Mouse (Mus musculus): ENCODE measurements at regions not wholly inside any gene's neighbourhood (a gene's known extent, or its start where the extent isn't known, plus 50 kb on each side); places are given as distances from the start of the nearest gene placed in this dataset.

GRCm38 (mm10) chr14:102038145-102038544, 308.4 kb downstream of the Lmo7 start:
- TF ChIP-seq EP300 (IDR thresholded peaks at IDR 0.05; ENCODE audit: low read depth) (no peak), CTCF (IDR thresholded peaks at IDR 0.05; ENCODE audit: low read depth) (no peak)
- 74% methylated on average over 2 of the region's 2 CpGs for WGBS (ENCODE audit: insufficient replicate concordance)
- ATAC-seq (ENCODE audit: insufficient read depth), result no peak

GRCm38 (mm10) chr14:102037487-102037886, 307.7 kb downstream of the Lmo7 start:
- Histone ChIP-seq H3K9ac (replicated peaks) (no peak overlapping the region), H3K36me3 (replicated peaks; ENCODE audit: control insufficient read depth, insufficient read depth, low read depth) (no peaks in the 10 kb centered on the region), H3K9me3 (ENCODE audit: control insufficient read depth, low read length) (no peaks in the 10 kb centered on the region), H3K4me1 (replicated peaks; ENCODE audit: control insufficient read depth in 2 of 2, insufficient read depth in 2 of 2, low read length in 1 of 2) (no peaks in the 10 kb centered on the region), H3K4me2 (ENCODE audit: low read depth) (no peak overlapping the region), H3K27me3 (ENCODE audit: control insufficient read depth, insufficient read depth, low read length) (no peaks in the 10 kb centered on the region), H3K4me3 (ENCODE audit: insufficient read depth in 1 of 2, low read depth in 2 of 2, low read length in 2 of 2) (no peak overlapping the region), H3K27ac (no peak overlapping the region)
- TF ChIP-seq CTCF (IDR thresholded peaks at IDR 0.05; ENCODE audit: low read depth) (no peak), EP300 (IDR thresholded peaks at IDR 0.05; ENCODE audit: low read depth) (no peak)
- 68% methylated on average over 5 of the region's 5 CpGs for WGBS (ENCODE audit: insufficient replicate concordance)
- no peak for DNase-seq (ENCODE audit: low read depth in 3 of 3, low spot score in 3 of 3)
- no peak for ATAC-seq (ENCODE audit: insufficient read depth)

More at GRCm38 (mm10) chr14:102038145-102038544, 308.4 kb downstream of the Lmo7 start:
- Histone ChIP-seq H3K9me3 (ENCODE audit: control insufficient read depth, low read length) (no peaks in the 10 kb centered on the region), H3K27me3 (ENCODE audit: control insufficient read depth, insufficient read depth, low read length) (no peaks in the 10 kb centered on the region), H3K4me1 (replicated peaks; ENCODE audit: control insufficient read depth in 2 of 2, insufficient read depth in 2 of 2, low read length in 1 of 2) (no peaks in the 10 kb centered on the region), H3K27ac (no peak overlapping the region), H3K9ac (replicated peaks) (no peak overlapping the region), H3K4me2 (ENCODE audit: low read depth) (no peak overlapping the region), H3K36me3 (replicated peaks; ENCODE audit: control insufficient read depth, insufficient read depth, low read depth) (no peaks in the 10 kb centered on the region), H3K4me3 (ENCODE audit: insufficient read depth in 1 of 2, low read depth in 2 of 2, low read length in 2 of 2) (no peak overlapping the region)
- no peak for DNase-seq (ENCODE audit: low read depth in 3 of 3, low spot score in 3 of 3)

- WGBS (ENCODE audit: insufficient replicate concordance), result 59% methylated on average over 10 of the region's 10 CpGs
- ATAC-seq (ENCODE audit: insufficient read depth) (no peak), DNase-seq (ENCODE audit: low read depth in 3 of 3, low spot score in 3 of 3) (no peak)
- Histone ChIP-seq H3K9me3 (ENCODE audit: control insufficient read depth, low read length) (no peaks in the 10 kb centered on the region), H3K4me1 (replicated peaks; ENCODE audit: control insufficient read depth in 2 of 2, insufficient read depth in 2 of 2, low read length in 1 of 2) (no peaks in the 10 kb centered on the region), H3K9ac (replicated peaks) (no peak overlapping the region), H3K27me3 (ENCODE audit: control insufficient read depth, insufficient read depth, low read length) (no peaks in the 10 kb centered on the region), H3K4me3 (ENCODE audit: insufficient read depth in 1 of 2, low read depth in 2 of 2, low read length in 2 of 2) (no peak overlapping the region), H3K4me2 (ENCODE audit: low read depth) (no peak overlapping the region), H3K36me3 (replicated peaks; ENCODE audit: control insufficient read depth, insufficient read depth, low read depth) (no peaks in the 10 kb centered on the region), H3K27ac (no peak overlapping the region)
- TF ChIP-seq EP300 (IDR thresholded peaks at IDR 0.05; ENCODE audit: low read depth), result no peak
- no peak for TF ChIP-seq CTCF (IDR thresholded peaks at IDR 0.05; ENCODE audit: low read depth)
Measured at GRCm38 (mm10) chr14:102031047-102031903, 301.5 kb downstream of the Lmo7 start.

GRCm38 (mm10) chr14:102024646-102025045, 294.9 kb downstream of the Lmo7 start:
- Histone ChIP-seq H3K27ac (no peak overlapping the region), H3K27me3 (ENCODE audit: control insufficient read depth, insufficient read depth, low read length) (no peaks in the 10 kb centered on the region), H3K4me2 (ENCODE audit: low read depth) (no peak overlapping the region), H3K36me3 (replicated peaks; ENCODE audit: control insufficient read depth, insufficient read depth, low read depth) (no peaks in the 10 kb centered on the region), H3K9me3 (ENCODE audit: control insufficient read depth, low read length) (no peaks in the 10 kb centered on the region), H3K4me1 (replicated peaks; ENCODE audit: control insufficient read depth in 2 of 2, insufficient read depth in 2 of 2, low read length in 1 of 2) (no peaks in the 10 kb centered on the region), H3K9ac (replicated peaks) (no peak overlapping the region), H3K4me3 (ENCODE audit: insufficient read depth in 1 of 2, low read depth in 2 of 2, low read length in 2 of 2) (no peak overlapping the region)
- DNase-seq (ENCODE audit: low read depth in 3 of 3, low spot score in 3 of 3) (no peak), ATAC-seq (ENCODE audit: insufficient read depth) (no peak)
- 54% methylated on average over 3 of the region's 3 CpGs for WGBS (ENCODE audit: insufficient replicate concordance)
- no peak for TF ChIP-seq EP300 (IDR thresholded peaks at IDR 0.05; ENCODE audit: low read depth)
- TF ChIP-seq CTCF (IDR thresholded peaks at IDR 0.05; ENCODE audit: low read depth), result no peak

- no peak for TF ChIP-seq CTCF (IDR thresholded peaks at IDR 0.05; ENCODE audit: low read depth)
- TF ChIP-seq EP300 (IDR thresholded peaks at IDR 0.05; ENCODE audit: low read depth), result no peak
- H3K27me3 ChIP-seq (ENCODE audit: control insufficient read depth, insufficient read depth, low read length), result no peaks in the 10 kb centered on the region
- DNase-seq (ENCODE audit: low read depth in 3 of 3, low spot score in 3 of 3) (no peak), ATAC-seq (ENCODE audit: insufficient read depth) (no peak)
- no peak overlapping the region for H3K4me2 ChIP-seq (ENCODE audit: low read depth)
- H3K4me1 ChIP-seq (replicated peaks; ENCODE audit: control insufficient read depth in 2 of 2, insufficient read depth in 2 of 2, low read length in 1 of 2), result no peaks in the 10 kb centered on the region
- H3K4me3 ChIP-seq (ENCODE audit: insufficient read depth in 1 of 2, low read depth in 2 of 2, low read length in 2 of 2), result no peak overlapping the region
- H3K36me3 ChIP-seq (replicated peaks; ENCODE audit: control insufficient read depth, insufficient read depth, low read depth), result no peaks in the 10 kb centered on the region
- WGBS (ENCODE audit: insufficient replicate concordance), result 70% methylated on average over 8 of the region's 8 CpGs
- H3K27ac ChIP-seq, result no peak overlapping the region
- no peak overlapping the region for H3K9ac ChIP-seq (replicated peaks)
- no peaks in the 10 kb centered on the region for H3K9me3 ChIP-seq (ENCODE audit: control insufficient read depth, low read length)
Measured at GRCm38 (mm10) chr14:102020161-102020605, 290.4 kb downstream of the Lmo7 start.
